Mouse (Mus musculus) heart, embryonic 11.5 days (tissue): ENCODE measurements around the gene Cldn17. TPM values are rescaled to one million over a fixed set of nuclear protein-coding genes. Genes with fewer than 3 reads are reported as not detected.

ENCODE experiments used
- ATAC-seq: fragments of 200-750 bp; cut with Nextera tagmentation; replicated peaks from 2 replicates; pipeline ENCODE4 v1.8.0; 2017; ENCODE audit warnings: moderate library complexity; ENCODE audit not compliant: insufficient number of reproducible peaks, low FRiP score, low TSS enrichment
- H3K27ac ChIP-seq: fragments of 300-500 bp; sonication (generic); 2 replicates; pipeline ENCODE4 v1.5.1; 2014; ENCODE audit warnings: mild to moderate bottlenecking, low read depth, low read length
- H3K27me3 ChIP-seq: fragments of 300-500 bp; sonication (generic); 2 replicates; pipeline ENCODE4 v1.6.1; 2014; ENCODE audit warnings: mild to moderate bottlenecking, low read length, mixed read lengths; ENCODE audit not compliant: control insufficient read depth, insufficient read depth
- H3K36me3 ChIP-seq: fragments of 300-500 bp; sonication (generic); 2 replicates; pipeline ENCODE4 v1.6.1; 2014; ENCODE audit warnings: mild to moderate bottlenecking, low read length, moderate library complexity, mixed read lengths; ENCODE audit not compliant: control insufficient read depth, insufficient read depth
- H3K4me1 ChIP-seq: fragments of 300-500 bp; sonication (generic); 2 replicates; pipeline ENCODE4 v1.6.1; 2014; ENCODE audit warnings: low read length; ENCODE audit not compliant: control insufficient read depth, insufficient read depth
- H3K4me2 ChIP-seq: fragments of 300-500 bp; sonication (generic); 2 replicates; pipeline ENCODE4 v1.6.1; 2014; ENCODE audit warnings: mild to moderate bottlenecking, moderate library complexity
- H3K4me3 ChIP-seq: fragments of 300-500 bp; sonication (generic); 2 replicates; pipeline ENCODE4 v1.5.1; 2014; ENCODE audit warnings: low read depth, low read length
- H3K9ac ChIP-seq: fragments of 300-500 bp; sonication (generic); 2 replicates; pipeline ENCODE4 v1.6.1; 2014; ENCODE audit warnings: mild to moderate bottlenecking, low read depth, low read length, moderate library complexity
- H3K9me3 ChIP-seq: fragments of 300-500 bp; sonication (generic); replicated peaks from 2 replicates; pipeline ENCODE4 v1.6.1; 2016; ENCODE audit warnings: low read length; ENCODE audit not compliant: control insufficient read depth
- WGBS: fragments of 180-500 bp; shearing (Covaris S2); extraction: QIAGEN DNeasy Blood & Tissue Kit; methylation state at CpG from one replicate; pipeline ENCODE4 v1.1.7; 2014; ENCODE audit not compliant: insufficient replicate concordance; 5-methylcytosine and 5-hydroxymethylcytosine counted together
- polyA plus RNA-seq: library from polyadenylated mRNA; unstranded; fragments of >200 nt; fragmentation: Nextera tagmentation; extraction: Ambion mirVana; gene quantifications from 2 replicates; pipeline ENCODE4 v1.2.1, GENCODE M21; 2014

Gene Cldn17
- not detected in 2 replicates for polyA plus RNA-seq

DNA sequence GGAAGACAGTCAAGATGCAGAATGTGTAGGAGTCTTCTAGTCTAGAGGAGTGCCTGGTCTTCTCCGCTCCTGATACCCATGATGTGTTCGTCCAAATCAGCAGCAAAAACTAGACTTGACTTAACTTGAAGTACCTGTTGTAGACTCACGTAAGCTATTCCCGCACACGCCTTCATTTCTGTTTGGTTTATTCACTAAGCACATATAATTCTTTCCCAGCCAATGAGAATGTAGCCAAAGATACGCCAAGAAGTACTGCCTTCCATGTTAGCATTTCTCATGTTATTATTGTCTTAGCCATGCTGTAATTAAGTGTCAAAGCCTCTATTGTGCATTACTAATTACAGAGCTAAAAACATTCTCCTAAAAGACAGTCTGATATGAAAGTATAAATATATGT, at the start of gene Cldn17:
Cldn17 (minus strand) TSS at position 101 of the 400 bp plus-strand sequence.
- 82% methylated on average over 6 of the region's 6 CpGs for WGBS

GRCm38 (mm10) chr16:88542488-88542887, 35.7 kb upstream of the Cldn17 start:
- WGBS: 44% methylated on average over 6 of the region's 6 CpGs
- no peak overlapping the region for H3K4me3 ChIP-seq
- H3K9ac ChIP-seq: no peak overlapping the region
- no peak overlapping the region for H3K27ac ChIP-seq
- ATAC-seq: no peak
- no peaks in the 10 kb centered on the region for H3K9me3 ChIP-seq
- no peak overlapping the region for H3K4me2 ChIP-seq
- H3K27me3 ChIP-seq: no peaks in the 10 kb centered on the region
- H3K36me3 ChIP-seq: no peaks in the 10 kb centered on the region
- no peaks in the 10 kb centered on the region for H3K4me1 ChIP-seq

More for the DNA sequence above, at the start of gene Cldn17:
- no peaks in the 10 kb centered on the region for H3K4me1 ChIP-seq
- H3K27ac ChIP-seq: no peak within 1 kb of the TSS
- no peaks in the 10 kb centered on the region for H3K27me3 ChIP-seq
- H3K4me3 ChIP-seq: no peak within 1 kb of the TSS
- H3K9me3 ChIP-seq: no peaks in the 10 kb centered on the region
- no peak within 1 kb of the TSS for H3K4me2 ChIP-seq
- H3K9ac ChIP-seq: no peak within 1 kb of the TSS
- H3K36me3 ChIP-seq: no peaks in the 10 kb centered on the region
- ATAC-seq: no peak

DNA sequence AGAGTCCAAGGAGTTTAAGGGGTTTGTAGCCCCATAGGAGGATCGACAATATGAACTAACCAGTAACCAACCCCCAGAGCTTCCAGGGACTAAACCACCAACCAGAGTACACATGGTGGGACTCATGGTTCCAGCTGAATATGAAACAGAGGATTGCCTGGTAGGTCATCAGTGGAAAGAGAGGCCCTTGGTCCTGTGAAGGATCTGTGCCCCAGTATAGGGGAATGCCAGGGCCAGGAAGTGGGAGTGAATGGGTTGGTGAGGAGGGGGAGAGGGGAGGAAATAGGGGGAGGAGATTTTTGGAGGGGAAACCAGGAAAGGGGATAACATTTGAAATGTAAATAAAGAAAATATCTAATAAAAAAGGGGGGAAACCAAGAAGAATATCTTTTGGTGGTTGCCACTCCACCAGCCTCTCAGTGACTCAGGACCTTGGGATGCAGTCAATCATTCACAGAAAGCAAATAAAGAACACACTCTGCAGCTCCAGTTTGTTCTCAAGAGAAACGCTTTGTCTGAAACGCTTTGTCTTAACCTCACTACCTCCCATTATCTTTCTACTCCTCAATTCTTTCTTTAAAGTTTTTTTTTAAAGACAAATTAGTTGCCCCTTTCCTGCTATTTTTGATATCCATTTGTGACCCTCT, 33.2 kb upstream of the Cldn17 start:
- Histone ChIP-seq H3K4me2 (no peak overlapping the region), H3K27ac (no peak overlapping the region), H3K9ac (no peak overlapping the region), H3K36me3 (no peaks in the 10 kb centered on the region), H3K4me1 (no peaks in the 10 kb centered on the region), H3K4me3 (no peak overlapping the region), H3K27me3 (no peaks in the 10 kb centered on the region), H3K9me3 (no peaks in the 10 kb centered on the region)
- WGBS: 68% methylated on average over 3 of the region's 3 CpGs
- no peak for ATAC-seq

GRCm38 (mm10) chr16:88511348-88511747, 4.6 kb upstream of the Cldn17 start:
- Histone ChIP-seq H3K9ac (no peak overlapping the region), H3K27me3 (no peaks in the 10 kb centered on the region), H3K9me3 (no peaks in the 10 kb centered on the region), H3K36me3 (no peaks in the 10 kb centered on the region), H3K27ac (no peak overlapping the region), H3K4me2 (no peak overlapping the region), H3K4me3 (no peak overlapping the region), H3K4me1 (no peaks in the 10 kb centered on the region)
- no peak for ATAC-seq

DNA sequence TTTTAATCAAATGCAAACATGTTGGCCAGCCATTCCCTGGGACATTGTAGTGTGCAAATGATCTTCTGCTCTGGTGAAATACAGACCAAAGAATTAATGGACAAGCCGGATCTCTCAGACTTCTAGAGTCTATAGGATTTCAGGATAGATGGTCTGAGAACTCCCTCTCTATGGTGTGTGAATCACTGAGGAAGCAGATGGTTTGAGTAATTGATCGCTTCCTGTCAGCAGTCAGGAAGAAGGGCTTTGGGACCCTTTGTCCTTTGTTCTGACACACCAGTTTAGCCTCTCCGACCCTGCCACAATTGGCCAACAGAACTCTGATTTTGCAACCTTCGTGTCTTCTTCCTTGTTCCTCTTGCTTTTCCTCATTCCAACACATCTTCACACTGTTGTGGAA, 1.4 kb upstream of the Cldn17 start:
- Histone ChIP-seq H3K4me2 (no peak overlapping the region), H3K27ac (no peak overlapping the region), H3K4me1 (no peaks in the 10 kb centered on the region), H3K27me3 (no peaks in the 10 kb centered on the region), H3K9me3 (no peaks in the 10 kb centered on the region), H3K36me3 (no peaks in the 10 kb centered on the region), H3K9ac (no peak overlapping the region), H3K4me3 (no peak overlapping the region)
- WGBS: 61% methylated on average over 4 of the region's 4 CpGs
- ATAC-seq: no peak

DNA sequence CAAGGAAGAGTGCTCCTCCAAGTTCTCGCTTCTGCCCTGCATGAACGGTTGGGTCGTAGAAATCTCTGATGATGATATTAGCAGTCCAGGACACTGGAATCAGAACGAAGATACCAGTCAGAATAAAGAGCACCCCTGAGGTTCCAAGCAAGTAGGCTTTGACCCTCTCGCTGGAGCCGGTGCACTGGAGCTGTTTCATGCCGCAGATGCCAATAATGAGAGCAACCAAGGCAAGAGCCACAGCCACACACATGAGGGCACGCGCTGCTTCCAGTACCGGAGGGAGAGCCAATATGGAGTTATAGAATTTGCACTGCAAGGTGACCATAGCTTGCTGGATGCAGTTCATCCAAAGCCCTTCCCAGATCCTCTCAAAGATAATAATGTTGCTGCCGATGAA, 440 bp downstream of the Cldn17 start:
- Histone ChIP-seq H3K4me1 (no peaks in the 10 kb centered on the region), H3K4me2 (no peak overlapping the region), H3K4me3 (no peak overlapping the region), H3K27me3 (no peaks in the 10 kb centered on the region), H3K9me3 (no peaks in the 10 kb centered on the region), H3K36me3 (no peaks in the 10 kb centered on the region), H3K9ac (no peak overlapping the region), H3K27ac (no peak overlapping the region)
- no peak for ATAC-seq
- WGBS: 91% methylated on average over 11 of the region's 11 CpGs

GRCm38 (mm10) chr16:88488096-88488495, 18.7 kb downstream of the Cldn17 start:
- no peaks in the 10 kb centered on the region for H3K4me1 ChIP-seq
- no peak overlapping the region for H3K4me2 ChIP-seq
- ATAC-seq: no peak
- no peak overlapping the region for H3K9ac ChIP-seq
- no peaks in the 10 kb centered on the region for H3K36me3 ChIP-seq
- no peak overlapping the region for H3K4me3 ChIP-seq
- H3K9me3 ChIP-seq: no peaks in the 10 kb centered on the region
- no peaks in the 10 kb centered on the region for H3K27me3 ChIP-seq
- H3K27ac ChIP-seq: no peak overlapping the region

GRCm38 (mm10) chr16:88480011-88480774, 26.6 kb downstream of the Cldn17 start:
- WGBS: 64% methylated on average over 3 of the region's 3 CpGs
- Histone ChIP-seq H3K9ac (no peak overlapping the region), H3K9me3 (no peaks in the 10 kb centered on the region), H3K27me3 (no peaks in the 10 kb centered on the region), H3K4me3 (no peak overlapping the region), H3K4me1 (no peaks in the 10 kb centered on the region), H3K4me2 (no peak overlapping the region), H3K27ac (no peak overlapping the region), H3K36me3 (no peaks in the 10 kb centered on the region)
- no peak for ATAC-seq

DNA sequence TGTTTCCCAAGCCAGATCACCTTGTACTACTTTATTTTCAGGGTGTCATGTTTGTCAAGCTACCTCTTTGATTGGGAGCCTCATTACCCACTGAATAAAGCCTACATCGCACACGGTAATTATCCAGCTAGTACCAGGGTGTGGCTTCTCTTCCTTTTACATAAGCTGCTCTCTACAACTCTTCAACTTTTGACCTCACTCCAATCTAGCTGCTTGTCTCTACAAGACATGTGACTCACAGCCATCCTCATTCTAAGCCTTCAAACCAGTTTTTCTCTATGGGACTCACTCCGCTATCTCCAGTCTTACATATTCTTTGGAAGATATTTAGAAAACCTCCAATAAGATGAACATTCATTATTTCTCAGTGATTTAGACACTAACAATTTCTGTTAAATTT, 43.5 kb downstream of the Cldn17 start:
- H3K27me3 ChIP-seq: no peaks in the 10 kb centered on the region
- no peak overlapping the region for H3K9ac ChIP-seq
- H3K4me1 ChIP-seq: no peaks in the 10 kb centered on the region
- no peak for ATAC-seq
- H3K9me3 ChIP-seq: no peaks in the 10 kb centered on the region
- H3K4me3 ChIP-seq: no peak overlapping the region
- H3K36me3 ChIP-seq: no peaks in the 10 kb centered on the region
- no peak overlapping the region for H3K27ac ChIP-seq
- H3K4me2 ChIP-seq: no peak overlapping the region
- 77% methylated on average over 3 of the region's 3 CpGs for WGBS
